ENCODE assay signal across 12 mouse cellular contexts in genomic region chr10:43765275-43765674, GRCm38 (mm10).
DNase-seq lines count a peak whose midpoint lies in the region; ATAC-seq lines count a peak whose summit lies in the region.
"Had no signal": no experiment of that assay in that cellular context is flagged by ENCODE, and none has a peak within 500 bp of the region (broad histone marks: within the 10 kb centered on the region; RNA-seq: fewer than 3 reads in every experiment).

No protein-coding gene starts in this region.

- H3K27me3 ChIP-seq in liver, embryonic 15.5 days, result no peaks in the 10 kb centered on the region
- H3K27me3 ChIP-seq: forebrain, embryonic 15.5 days; lung, embryonic 15.5 days had no signal

- H3K9me3 ChIP-seq in liver, embryonic 15.5 days (replicated peaks), result no peaks in the 10 kb centered on the region
- H3K9me3 ChIP-seq: forebrain, embryonic 15.5 days; lung, embryonic 15.5 days had no signal

- intact Hi-C loops in heart, postnatal 14 days (cut with DNase I), result no loop called here

- 30% methylated on average over 1 of the region's 1 CpGs for WGBS in liver, embryonic 15.5 days (ENCODE audit: insufficient replicate concordance)

- no peak overlapping the region for H3K4me3 ChIP-seq in liver, embryonic 15.5 days (replicated peaks)
- H3K4me3 ChIP-seq: forebrain, embryonic 15.5 days; lung, embryonic 15.5 days had no signal

- H3K27ac ChIP-seq in liver, embryonic 15.5 days (replicated peaks), result peak overlapping the region; percentile 77
- H3K27ac ChIP-seq: forebrain, embryonic 15.5 days; lung, embryonic 15.5 days had no signal

- 0 out of 2 replicates have a peak overlapping the region, but pooled peaks have one; percentile 12 for H3K9ac ChIP-seq in liver, embryonic 15.5 days
- H3K9ac ChIP-seq: forebrain, embryonic 15.5 days; lung, embryonic 15.5 days had no signal

- H3K4me1 ChIP-seq in liver, embryonic 15.5 days (replicated peaks), result peaks cover 29% of the 10 kb centered on the region
- H3K4me1 ChIP-seq: forebrain, embryonic 15.5 days; lung, embryonic 15.5 days had no signal

- peak; percentile 89 for ATAC-seq in erythroblast, adult 5-6 weeks (replicated peaks; ENCODE audit: low FRiP score, poor library complexity, severe bottlenecking)
- peak; percentile 92 for ATAC-seq in liver, embryonic 15.5 days (ENCODE audit: insufficient read depth)
- ATAC-seq: CD4-positive, CD25-positive, alpha-beta regulatory T cell, adult 4 months; forebrain, embryonic 15.5 days had no signal

- peak overlapping the region; percentile 33 for H3K4me2 ChIP-seq in liver, embryonic 15.5 days
- H3K4me2 ChIP-seq: forebrain, embryonic 15.5 days; lung, embryonic 15.5 days had no signal

- peak; percentile 16 to 67 for DNase-seq in heart, adult 18-20 months
- DNase-seq in heart, postnatal 14 days, result no peak
- DNase-seq in 416B (ENCODE audit: low read depth), result peak; percentile 90
- no peak for DNase-seq in cerebellum, postnatal 4 days (ENCODE audit: low spot score in 2 of 2)
- DNase-seq in ovary, adult 18-20 months (ENCODE audit: low spot score), result no peak
- no peak for DNase-seq in MN1 (ENCODE audit: low spot score)
- DNase-seq: layer of hippocampus, postnatal 36 days had no signal

- H3K36me3 ChIP-seq in liver, embryonic 15.5 days (replicated peaks), result no peaks in the 10 kb centered on the region
- H3K36me3 ChIP-seq: forebrain, embryonic 15.5 days; lung, embryonic 15.5 days had no signal

Comparison
In these comparisons a context has a peak if more than half of its experiments do, and no peak if none do; other contexts are left out.
1. DNase-seq: peak in heart, adult 18-20 months (2 of 2) and 416B (single experiment); none in heart, postnatal 14 days (0 of 2), cerebellum, postnatal 4 days (0 of 2), ovary, adult 18-20 months (single experiment) and MN1 (single experiment).